ENCODE assay signal across 10 mouse cellular contexts in genomic region chr14:120846073-120846850, GRCm38 (mm10).
DNase-seq lines count a peak whose midpoint lies in the region; ATAC-seq and TF ChIP-seq lines count a peak whose summit lies in the region.
"Had no signal": no experiment of that assay in that cellular context is flagged by ENCODE, and none has a peak within 500 bp of the region (broad histone marks: within the 10 kb centered on the region; RNA-seq: fewer than 3 reads in every experiment).

No protein-coding gene starts in this region.

- WGBS in liver, embryonic 12.5 days (ENCODE audit: insufficient replicate concordance) = 55% methylated on average over 10 of the region's 10 CpGs

- H3K4me1 ChIP-seq in ES-E14 (ENCODE audit: control insufficient read depth in 2 of 2, insufficient read depth in 2 of 2, low read length in 2 of 2, poor library complexity in 1 of 2) = peaks cover 4 to 18% of the 10 kb centered on the region in 2 experiments; a peak in 3 of 4 replicates
- H3K4me1 ChIP-seq in liver, embryonic 12.5 days = no peaks in the 10 kb centered on the region

- H3K36me3 ChIP-seq in ES-E14 (ENCODE audit: control insufficient read depth, insufficient read depth, low read length, poor library complexity, severe bottlenecking) = no peaks in the 10 kb centered on the region
- no peaks in the 10 kb centered on the region for H3K36me3 ChIP-seq in liver, embryonic 12.5 days
- H3K36me3 ChIP-seq: forebrain, embryonic 12.5 days had no signal

- no peaks in the 10 kb centered on the region for H3K27me3 ChIP-seq in liver, embryonic 12.5 days (replicated peaks)
- H3K27me3 ChIP-seq: forebrain, embryonic 12.5 days had no signal

- peak overlapping the region; percentile 62 for H3K27ac ChIP-seq in ES-E14 (ENCODE audit: insufficient read depth, low read depth, low read length, poor library complexity, severe bottlenecking)
- H3K27ac ChIP-seq in liver, embryonic 12.5 days = no peak overlapping the region
- H3K27ac ChIP-seq: forebrain, embryonic 12.5 days had no signal

- H3K4me3 ChIP-seq in ES-E14 (ENCODE audit: insufficient read depth in 1 of 2, low read depth in 1 of 2, low read length in 2 of 2, poor library complexity in 1 of 2, severe bottlenecking in 1 of 2) = no peak overlapping the region; a peak in 1 of 4 replicates
- H3K4me3 ChIP-seq in liver, embryonic 12.5 days = no peak overlapping the region
- H3K4me3 ChIP-seq: forebrain, embryonic 12.5 days had no signal

- DNase-seq in 3134 (ENCODE audit: extremely low read depth, insufficient read length, low spot score) = peak; percentile 57
- DNase-seq in ES-E14 (ENCODE audit: low read depth, low spot score) = no peak
- DNase-seq in heart, adult 8-10 months (ENCODE audit: low spot score) = peak; percentile 24
- DNase-seq in kidney, postnatal 10 days = peak; percentile 30
- no peak for DNase-seq in retina, embryonic 14.5 days (ENCODE audit: low spot score)
- DNase-seq in left cerebral cortex, postnatal 25 days (ENCODE audit: low spot score in 2 of 2) = no peak
- DNase-seq in spleen, postnatal 10 days (ENCODE audit: low spot score in 2 of 2) = no peak
- DNase-seq: liver had no signal

- no peak overlapping the region for H3K4me2 ChIP-seq in liver, embryonic 12.5 days
- H3K4me2 ChIP-seq: forebrain, embryonic 12.5 days had no signal

- no peak overlapping the region for H3K9ac ChIP-seq in ES-E14 (ENCODE audit: insufficient read depth, low read depth, low read length, poor library complexity, severe bottlenecking)
- H3K9ac ChIP-seq in liver, embryonic 12.5 days = no peak overlapping the region
- H3K9ac ChIP-seq: forebrain, embryonic 12.5 days had no signal

- in situ Hi-C loops in ES-E14 (cut with MboI; ENCODE audit: low sequenced_read_pairs in 2 of 2, unreplicated experiment in 2 of 2) = no loop called here

- H3K9me3 ChIP-seq in ES-E14 (ENCODE audit: control insufficient read depth, insufficient read depth, low read depth, low read length) = no peaks in the 10 kb centered on the region
- H3K9me3 ChIP-seq in liver, embryonic 12.5 days (replicated peaks) = no peaks in the 10 kb centered on the region
- H3K9me3 ChIP-seq: forebrain, embryonic 12.5 days had no signal

- intact Hi-C loops in left cerebral cortex, postnatal 25 days (cut with DNase I) = no loop called here

- no peak for ATAC-seq in liver, embryonic 12.5 days

TF ChIP-seq in ES-E14, 5 proteins besides CTCF, POLR2A, EP300 and RAD21:
- no peak for TF ChIP-seq ZC3H11A (IDR thresholded peaks at IDR 0.05; ENCODE audit: borderline replicate concordance, low read depth, low read length)
- TF ChIP-seq HCFC1 (IDR thresholded peaks at IDR 0.05; ENCODE audit: borderline replicate concordance, insufficient read depth, low read length) = no peak
- no peak for TF ChIP-seq MAFK (IDR thresholded peaks at IDR 0.05; ENCODE audit: insufficient read depth, low read depth, low read length)
- TF ChIP-seq ZNF384 (IDR thresholded peaks at IDR 0.05; ENCODE audit: low read depth, low read length) = no peak
- no peak for TF ChIP-seq CHD2 (IDR thresholded peaks at IDR 0.05; ENCODE audit: low read depth, low read length)

Comparison
In these comparisons a context has a peak if more than half of its experiments do, and no peak if none do; other contexts are left out.
1. DNase-seq: peak in 3134 (single experiment), heart, adult 8-10 months (single experiment) and kidney, postnatal 10 days (single experiment); none in ES-E14 (single experiment), retina, embryonic 14.5 days (single experiment), left cerebral cortex, postnatal 25 days (0 of 2) and spleen, postnatal 10 days (0 of 2).